Mouse (Mus musculus) CH12.LX (cell line): ENCODE data around the gene Manbal. TPM values are rescaled to one million over a fixed set of nuclear protein-coding genes. Genes with fewer than 3 reads are reported as not detected.

Source experiments
- DNase-seq: peaks from one replicate; pipeline ENCODE4 v3.0.0-alpha.2; 2013; ENCODE audit errors: extremely low read depth
- H3K27ac ChIP-seq: 2 replicates; pipeline ENCODE4 v1.5.1; 2012; ENCODE audit warnings: low read depth, mild to moderate bottlenecking, control low read depth, moderate library complexity; ENCODE audit not compliant: insufficient read depth
- H3K27me3 ChIP-seq: replicated peaks from 2 replicates; pipeline ENCODE3; 2012; ENCODE audit warnings: inconsistent platforms
- H3K36me3 ChIP-seq, 2 experiments: replicated peaks in 1 of 2; 2 replicates each; pipeline versions ENCODE3 to v1.6.1; 2012; ENCODE audit warnings: inconsistent platforms in 1 of 2, low read length in 1 of 2, mild to moderate bottlenecking in 1 of 2, mixed read lengths in 1 of 2, moderate library complexity in 1 of 2; ENCODE audit not compliant: control insufficient read depth in 1 of 2, insufficient read depth in 1 of 2
- H3K4me1 ChIP-seq, 2 experiments: 2 replicates each; pipeline ENCODE4 v1.6.1; 2012; ENCODE audit warnings: inconsistent platforms in 1 of 2, moderate library complexity in 1 of 2; ENCODE audit not compliant: insufficient read depth in 2 of 2, control insufficient read depth in 1 of 2
- H3K4me2 ChIP-seq: 2 replicates; pipeline ENCODE4 v1.6.1; 2012; ENCODE audit warnings: low read depth, mild to moderate bottlenecking, control low read depth; ENCODE audit not compliant: poor library complexity, insufficient read depth, severe bottlenecking
- H3K4me3 ChIP-seq, 3 experiments: fragments of 150-350 bp in 1 of 3; sonication (generic) in 1 of 3; replicated peaks in 1 of 3; 2 replicates each; pipeline versions ENCODE3 to v1.5.1; 2011 to 2012; ENCODE audit warnings: low read depth in 2 of 3, low read length in 2 of 3, mild to moderate bottlenecking in 2 of 3, moderate library complexity in 2 of 3, control low read depth in 1 of 3, improper control_type of control experiment in 1 of 3, inconsistent platforms in 1 of 3, mixed read lengths in 1 of 3; ENCODE audit not compliant: poor library complexity in 1 of 3
- H3K79me2 ChIP-seq: replicated peaks from 2 replicates; pipeline ENCODE4 v1.6.1; 2012; ENCODE audit warnings: mild to moderate bottlenecking, moderate library complexity; ENCODE audit not compliant: control insufficient read depth, poor library complexity, insufficient read depth, severe bottlenecking; ENCODE audit errors: extremely low read depth
- H3K9ac ChIP-seq: 2 replicates; pipeline ENCODE4 v1.6.1; 2012; ENCODE audit warnings: low read depth, mild to moderate bottlenecking, control low read depth, moderate library complexity; ENCODE audit not compliant: insufficient read depth
- H3K9me3 ChIP-seq: replicated peaks from 2 replicates; pipeline ENCODE3; 2012; ENCODE audit warnings: low read length, inconsistent platforms, mixed read lengths
- BHLHE40 ChIP-seq: IDR thresholded peaks from 2 replicates; pipeline ENCODE4 v1.6.1; 2011; ENCODE audit warnings: mild to moderate bottlenecking, low read depth, low read length, improper control_type of control experiment
- CHD1 ChIP-seq: IDR thresholded peaks from 2 replicates; pipeline ENCODE4 v1.6.1; 2012; ENCODE audit warnings: low read depth, low read length, improper control_type of control experiment, inconsistent platforms
- E2F4 ChIP-seq: IDR thresholded peaks from 2 replicates; pipeline ENCODE4 v1.6.1; 2011; ENCODE audit warnings: low read depth, low read length, improper control_type of control experiment; ENCODE audit not compliant: insufficient replicate concordance
- EP300 ChIP-seq: IDR thresholded peaks from 2 replicates; pipeline ENCODE4 v1.6.1; 2011; ENCODE audit warnings: low read length, improper control_type of control experiment
- ETS1 ChIP-seq: conservative IDR thresholded peaks from 2 replicates; pipeline ENCODE4 v1.6.1; 2012; ENCODE audit warnings: low read depth, mild to moderate bottlenecking, inconsistent platforms, low read length, improper control_type of control experiment, moderate library complexity
- GABPA ChIP-seq: IDR thresholded peaks from 2 replicates; pipeline ENCODE4 v1.6.1; 2012; ENCODE audit warnings: low read depth, low read length, improper control_type of control experiment, inconsistent platforms; ENCODE audit not compliant: insufficient replicate concordance
- HCFC1 ChIP-seq: IDR thresholded peaks from 2 replicates; pipeline ENCODE4 v1.6.1; 2012; ENCODE audit warnings: low read depth, mild to moderate bottlenecking, inconsistent platforms, low read length, improper control_type of control experiment
- MAX ChIP-seq: IDR thresholded peaks from 2 replicates; pipeline ENCODE4 v1.6.1; 2011; ENCODE audit warnings: low read length, improper control_type of control experiment
- MXI1 ChIP-seq: IDR thresholded peaks from 2 replicates; pipeline ENCODE4 v1.6.1; 2011; ENCODE audit warnings: mild to moderate bottlenecking, low read depth, low read length, improper control_type of control experiment
- MYC ChIP-seq: IDR thresholded peaks from 2 replicates; pipeline ENCODE4 v1.6.1; 2011; ENCODE audit warnings: low read depth, mild to moderate bottlenecking, improper control_type of control experiment, low read length
- RAD21 ChIP-seq: IDR thresholded peaks from 2 replicates; pipeline ENCODE4 v1.6.1; 2011; ENCODE audit warnings: low read depth, mild to moderate bottlenecking, low read length, improper control_type of control experiment, moderate library complexity
- RCOR1 ChIP-seq: conservative IDR thresholded peaks from 2 replicates; pipeline ENCODE4 v1.6.1; 2012; ENCODE audit warnings: low read depth, mild to moderate bottlenecking, inconsistent platforms, low read length, improper control_type of control experiment
- SIN3A ChIP-seq: IDR thresholded peaks from 2 replicates; pipeline ENCODE4 v1.6.1; 2012; ENCODE audit warnings: low read length, improper control_type of control experiment, inconsistent platforms
- TCF12 ChIP-seq: IDR thresholded peaks from 2 replicates; pipeline ENCODE4 v1.6.1; 2014; ENCODE audit warnings: low read depth, mild to moderate bottlenecking, inconsistent platforms, low read length, improper control_type of control experiment
- UBTF ChIP-seq: IDR thresholded peaks from 2 replicates; pipeline ENCODE4 v1.6.1; 2012; ENCODE audit warnings: low read depth, mild to moderate bottlenecking, inconsistent platforms, low read length, improper control_type of control experiment, moderate library complexity
- USF2 ChIP-seq: conservative IDR thresholded peaks from 2 replicates; pipeline ENCODE4 v1.6.1; 2011; ENCODE audit warnings: low read depth, low read length, improper control_type of control experiment
- ZC3H11A ChIP-seq: IDR thresholded peaks from 2 replicates; pipeline ENCODE4 v1.6.1; 2012; ENCODE audit warnings: low read depth, mild to moderate bottlenecking, inconsistent platforms, low read length, improper control_type of control experiment
- ZKSCAN1 ChIP-seq: IDR thresholded peaks from 2 replicates; pipeline ENCODE4 v1.6.1; 2012; ENCODE audit warnings: low read depth, inconsistent platforms, low read length, improper control_type of control experiment, borderline replicate concordance
- dilution Hi-C: fragments of 300-500 bp; cut with MboI; formaldehyde crosslinking; loops from 2 replicates; pipeline ENCODE4 v1.14.3; 2020; ENCODE audit warnings: low sequenced_read_pairs; ENCODE audit not compliant: extremely low pct_unique_long_range_greater_than_20kb, extremely low pct_ligation_motif_present
- in situ Hi-C: fragments of 300-500 bp; cut with MboI; formaldehyde crosslinking; loops from 3 replicates; pipeline ENCODE4 v1.14.3; 2019; ENCODE audit warnings: low sequenced_read_pairs, low pct_ligation_motif_present, low pct_unique_long_range_greater_than_20kb, mixed read lengths
- polyA plus RNA-seq: library from polyadenylated mRNA; unstranded; fragments of >175 nt; gene quantifications from 2 replicates; pipeline ENCODE4 v1.2.1, GENCODE M21; 2012; ENCODE audit warnings: low read depth; ENCODE audit not compliant: insufficient read length
- total RNA-seq, 2 experiments: library from RNA; depleted of rRNA; stranded (reverse); fragments of 300-350 nt in 1 of 2; fragments of >200 nt in 1 of 2; gene quantifications; 2 replicates each; pipeline ENCODE4 v1.2.3; 2012 to 2014

Manbal gene
- total and polyA plus RNA-seq, 3 experiments: 13.7 to 29.4 (median 17.0) TPM

- Histone ChIP-seq H3K27me3 (no peaks in the 10 kb centered on the region), H3K4me3 (no peak overlapping the region), H3K9ac (no peak overlapping the region), H3K27ac (no peak overlapping the region), H3K9me3 (peaks cover 2% of the 10 kb centered on the region), H3K4me2 (no peak overlapping the region), H3K4me1 (peaks cover 3 to 21% of the 10 kb centered on the region in 2 experiments; a peak in 3 of 4 replicates), H3K36me3 (peaks cover 12 to 85% of the 10 kb centered on the region in 2 experiments), H3K79me2 (no peaks in the 10 kb centered on the region; the same call in 1 of the 2 replicates)
- DNase-seq: no peak
- TF ChIP-seq UBTF (no peak), ZC3H11A (no peak), USF2 (no peak), EP300 (no peak)
- dilution Hi-C loops: no loop called here
- in situ Hi-C loops: no loop called here
These were observed 22.2 kb downstream of the Manbal start for GRCm38 (mm10) chr2:157389591-157389921.

- in situ Hi-C loops: no loop called here
These were observed 24.9 kb downstream of the Manbal start for GRCm38 (mm10) chr2:157392331-157392730.

GRCm38 (mm10) chr2:157393549-157393948 is 26.2 kb downstream of the Manbal start:
- no peak overlapping the region for H3K27ac ChIP-seq
- H3K4me2 ChIP-seq: no peak overlapping the region
- dilution Hi-C loops: no loop called here
- H3K9me3 ChIP-seq: peaks cover 6% of the 10 kb centered on the region
- H3K79me2 ChIP-seq: no peaks in the 10 kb centered on the region; the same call in 1 of the 2 replicates
- peaks cover 28 to 83% of the 10 kb centered on the region in 2 experiments for H3K36me3 ChIP-seq
- no peak for DNase-seq
- H3K27me3 ChIP-seq: no peaks in the 10 kb centered on the region
- in situ Hi-C loops: no loop called here
- H3K9ac ChIP-seq: no peak overlapping the region
- peaks cover 15 to 48% of the 10 kb centered on the region in 2 experiments for H3K4me1 ChIP-seq
- TF ChIP-seq HCFC1 (no peak), SIN3A (no peak), GABPA (no peak), TCF12 (no peak), MXI1 (no peak), EP300 (no peak), E2F4 (no peak), MAX (no peak), ETS1 (no peak), ZC3H11A (no peak), RCOR1 (no peak), BHLHE40 (no peak), RAD21 (no peak)
- H3K4me3 ChIP-seq: no peak overlapping the region

More at GRCm38 (mm10) chr2:157392331-157392730, 24.9 kb downstream of the Manbal start:
- Histone ChIP-seq H3K4me3 (no peak overlapping the region), H3K27ac (no peak overlapping the region)
- TF ChIP-seq CHD1: no peak
- TF ChIP-seq ZKSCAN1: no peak
- no peak for TF ChIP-seq BHLHE40
- TF ChIP-seq MYC: no peak
- no peak for TF ChIP-seq HCFC1
- TF ChIP-seq, all 38 proteins: peak for 0
- H3K79me2 ChIP-seq: no peaks in the 10 kb centered on the region; the same call in 1 of the 2 replicates
- peaks cover 2% of the 10 kb centered on the region for H3K9me3 ChIP-seq
- peaks cover 24 to 83% of the 10 kb centered on the region in 2 experiments for H3K36me3 ChIP-seq
- DNase-seq: no peak
- H3K9ac ChIP-seq: no peak overlapping the region
- dilution Hi-C loops: no loop called here
- H3K4me1 ChIP-seq: peaks cover 15 to 48% of the 10 kb centered on the region in 2 experiments
- no peak overlapping the region for H3K4me2 ChIP-seq
- no peaks in the 10 kb centered on the region for H3K27me3 ChIP-seq
